Mouse (Mus musculus): Measurements from ENCODE around the gene Ppara. TPM values are rescaled to one million over a fixed set of nuclear protein-coding genes. Genes with fewer than 3 reads are reported as not detected.

The Ppara gene
- polyA plus RNA-seq, 1 experiment from 2014 or later, result 0.90 TPM

DNA sequence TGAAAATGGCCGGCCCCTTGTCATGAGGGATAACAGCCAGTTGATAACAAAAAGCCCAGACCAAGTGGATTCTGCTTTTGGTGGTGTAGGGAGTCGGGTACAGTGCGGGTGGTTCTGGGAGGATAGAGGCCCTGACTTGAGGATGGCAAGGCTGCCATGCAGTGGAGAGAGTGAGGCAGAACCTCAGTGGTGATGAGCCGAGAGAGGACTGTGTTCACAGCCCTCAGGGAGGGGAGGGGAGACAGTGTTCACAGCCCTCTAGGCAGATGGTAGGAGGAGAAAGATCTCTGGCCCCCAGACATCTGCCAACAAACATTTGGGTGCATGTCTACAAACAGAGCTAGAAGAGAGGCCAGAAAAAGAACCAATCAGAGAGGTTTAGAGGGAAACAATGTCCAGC lies 28.0 kb downstream of the Ppara start:
- no peak for ATAC-seq
- H3K4me1 ChIP-seq (replicated peaks; ENCODE audit: control insufficient read depth, insufficient read depth, low read length), result no peaks in the 10 kb centered on the region
- no peaks in the 10 kb centered on the region for H3K27me3 ChIP-seq (replicated peaks; ENCODE audit: control insufficient read depth, insufficient read depth, low read length)
- peaks cover 2% of the 10 kb centered on the region; the same call in 1 of the 2 replicates for H3K9me3 ChIP-seq (ENCODE audit: control insufficient read depth, low read length)
- H3K27ac ChIP-seq (ENCODE audit: low read length), result no peak overlapping the region
- H3K4me2 ChIP-seq (ENCODE audit: low read length), result no peak overlapping the region
- H3K9ac ChIP-seq (replicated peaks; ENCODE audit: low read depth, low read length), result no peak overlapping the region
- WGBS, result 74% methylated on average over 4 of the region's 4 CpGs
- H3K4me3 ChIP-seq (replicated peaks; ENCODE audit: low read length), result no peak overlapping the region
- no peaks in the 10 kb centered on the region for H3K36me3 ChIP-seq (ENCODE audit: control insufficient read depth, insufficient read depth)

- ATAC-seq, result no peak
- Histone ChIP-seq H3K27ac (ENCODE audit: low read length) (no peak overlapping the region), H3K9me3 (ENCODE audit: control insufficient read depth, low read length) (no peaks in the 10 kb centered on the region; the same call in 1 of the 2 replicates), H3K36me3 (ENCODE audit: control insufficient read depth, insufficient read depth) (no peaks in the 10 kb centered on the region), H3K4me2 (ENCODE audit: low read length) (no peak overlapping the region), H3K27me3 (replicated peaks; ENCODE audit: control insufficient read depth, insufficient read depth, low read length) (no peaks in the 10 kb centered on the region), H3K9ac (replicated peaks; ENCODE audit: low read depth, low read length) (no peak overlapping the region), H3K4me3 (replicated peaks; ENCODE audit: low read length) (no peak overlapping the region), H3K4me1 (replicated peaks; ENCODE audit: control insufficient read depth, insufficient read depth, low read length) (no peaks in the 10 kb centered on the region)
- WGBS, result 49% methylated on average over 3 of the region's 3 CpGs
Observed at GRCm38 (mm10) chr15:85765022-85765421, 30.2 kb downstream of the Ppara start.

- H3K36me3 ChIP-seq (ENCODE audit: control insufficient read depth, insufficient read depth), result no peaks in the 10 kb centered on the region
- H3K4me1 ChIP-seq (replicated peaks; ENCODE audit: control insufficient read depth, insufficient read depth, low read length), result no peaks in the 10 kb centered on the region
- H3K27ac ChIP-seq (ENCODE audit: low read length), result no peak overlapping the region
- no peak overlapping the region for H3K4me3 ChIP-seq (replicated peaks; ENCODE audit: low read length)
- H3K4me2 ChIP-seq (ENCODE audit: low read length), result no peak overlapping the region
- no peak for ATAC-seq
- no peaks in the 10 kb centered on the region; the same call in 1 of the 2 replicates for H3K9me3 ChIP-seq (ENCODE audit: control insufficient read depth, low read length)
- H3K9ac ChIP-seq (replicated peaks; ENCODE audit: low read depth, low read length), result no peak overlapping the region
- 90% methylated on average over 5 of the region's 5 CpGs for WGBS
- no peaks in the 10 kb centered on the region for H3K27me3 ChIP-seq (replicated peaks; ENCODE audit: control insufficient read depth, insufficient read depth, low read length)
Observed at GRCm38 (mm10) chr15:85766677-85767076, 31.9 kb downstream of the Ppara start.

DNA sequence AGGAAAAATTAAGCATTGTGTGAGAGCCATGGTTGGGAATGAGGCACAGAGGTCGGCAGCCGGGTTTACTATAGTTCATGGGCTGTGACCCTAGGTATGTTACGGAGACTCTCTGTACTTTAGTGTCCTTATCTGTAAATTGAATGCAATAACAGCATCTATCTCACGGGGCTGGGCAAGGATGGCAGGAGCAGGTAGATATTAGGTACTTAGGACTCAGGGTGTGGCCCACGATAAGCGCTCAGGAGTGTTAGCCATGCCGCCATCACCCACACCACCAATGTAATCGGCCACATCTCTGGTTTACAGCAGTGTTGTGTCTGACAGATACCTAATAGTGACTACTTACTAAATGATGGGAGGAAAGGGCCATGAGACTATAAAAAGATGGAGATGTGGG lies 34.2 kb downstream of the Ppara start:
- WGBS, result 97% methylated on average over 8 of the region's 8 CpGs
- Histone ChIP-seq H3K4me1 (replicated peaks; ENCODE audit: control insufficient read depth, insufficient read depth, low read length) (no peaks in the 10 kb centered on the region), H3K27ac (ENCODE audit: low read length) (no peak overlapping the region), H3K36me3 (ENCODE audit: control insufficient read depth, insufficient read depth) (no peaks in the 10 kb centered on the region), H3K9me3 (ENCODE audit: control insufficient read depth, low read length) (no peaks in the 10 kb centered on the region; the same call in 1 of the 2 replicates), H3K4me2 (ENCODE audit: low read length) (no peak overlapping the region), H3K27me3 (replicated peaks; ENCODE audit: control insufficient read depth, insufficient read depth, low read length) (no peaks in the 10 kb centered on the region), H3K9ac (replicated peaks; ENCODE audit: low read depth, low read length) (no peak overlapping the region), H3K4me3 (replicated peaks; ENCODE audit: low read length) (no peak overlapping the region)
- no peak for ATAC-seq

GRCm38 (mm10) chr15:85771306-85772121 lies 36.7 kb downstream of the Ppara start:
- ATAC-seq, result no peak
- Histone ChIP-seq H3K4me3 (replicated peaks; ENCODE audit: low read length) (no peak overlapping the region), H3K4me2 (ENCODE audit: low read length) (no peak overlapping the region), H3K27ac (ENCODE audit: low read length) (no peak overlapping the region), H3K27me3 (replicated peaks; ENCODE audit: control insufficient read depth, insufficient read depth, low read length) (no peaks in the 10 kb centered on the region), H3K4me1 (replicated peaks; ENCODE audit: control insufficient read depth, insufficient read depth, low read length) (no peaks in the 10 kb centered on the region), H3K9me3 (ENCODE audit: control insufficient read depth, low read length) (no peaks in the 10 kb centered on the region), H3K9ac (replicated peaks; ENCODE audit: low read depth, low read length) (no peak overlapping the region), H3K36me3 (ENCODE audit: control insufficient read depth, insufficient read depth) (no peaks in the 10 kb centered on the region)
- WGBS, result 84% methylated on average over 17 of the region's 17 CpGs

- H3K9ac ChIP-seq (replicated peaks; ENCODE audit: low read depth, low read length), result no peak overlapping the region
Observed at GRCm38 (mm10) chr15:85772146-85772740, 37.5 kb downstream of the Ppara start.

DNA sequence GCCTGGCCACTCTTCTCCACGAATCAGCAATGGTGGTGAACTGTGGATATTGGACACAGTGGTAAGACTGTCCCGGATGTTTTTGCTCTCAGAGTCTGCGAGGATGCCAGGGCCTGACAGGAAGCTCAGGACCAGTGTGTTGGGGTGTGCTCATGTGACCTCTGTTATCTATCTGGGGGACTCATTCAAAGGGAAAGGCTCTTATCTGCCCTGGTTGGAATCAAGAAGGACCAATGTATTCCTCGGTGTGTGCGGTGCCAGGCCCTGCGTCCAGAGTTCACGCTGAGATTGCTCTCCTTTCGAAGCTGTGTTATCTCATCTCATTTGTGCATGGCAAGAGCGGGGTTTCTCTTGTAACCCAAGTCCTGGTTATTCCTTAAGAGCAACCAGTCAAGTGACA lies 39.6 kb downstream of the Ppara start:
- H3K27ac ChIP-seq (ENCODE audit: low read length), result no peak overlapping the region
- no peaks in the 10 kb centered on the region for H3K36me3 ChIP-seq (ENCODE audit: control insufficient read depth, insufficient read depth)
- no peaks in the 10 kb centered on the region for H3K9me3 ChIP-seq (ENCODE audit: control insufficient read depth, low read length)
- 88% methylated on average over 9 of the region's 9 CpGs for WGBS
- H3K9ac ChIP-seq (replicated peaks; ENCODE audit: low read depth, low read length), result no peak overlapping the region
- no peak overlapping the region for H3K4me2 ChIP-seq (ENCODE audit: low read length)
- no peaks in the 10 kb centered on the region for H3K27me3 ChIP-seq (replicated peaks; ENCODE audit: control insufficient read depth, insufficient read depth, low read length)
- no peak for ATAC-seq
- no peaks in the 10 kb centered on the region for H3K4me1 ChIP-seq (replicated peaks; ENCODE audit: control insufficient read depth, insufficient read depth, low read length)
- no peak overlapping the region for H3K4me3 ChIP-seq (replicated peaks; ENCODE audit: low read length)

More at GRCm38 (mm10) chr15:85772146-85772740, 37.5 kb downstream of the Ppara start:
- H3K36me3 ChIP-seq (ENCODE audit: control insufficient read depth, insufficient read depth), result no peaks in the 10 kb centered on the region
- 86% methylated on average over 11 of the region's 11 CpGs for WGBS
- no peak for ATAC-seq
- no peaks in the 10 kb centered on the region for H3K9me3 ChIP-seq (ENCODE audit: control insufficient read depth, low read length)
- no peaks in the 10 kb centered on the region for H3K4me1 ChIP-seq (replicated peaks; ENCODE audit: control insufficient read depth, insufficient read depth, low read length)
- no peak overlapping the region for H3K4me3 ChIP-seq (replicated peaks; ENCODE audit: low read length)
- H3K27me3 ChIP-seq (replicated peaks; ENCODE audit: control insufficient read depth, insufficient read depth, low read length), result no peaks in the 10 kb centered on the region
- H3K27ac ChIP-seq (ENCODE audit: low read length), result no peak overlapping the region
- no peak overlapping the region for H3K4me2 ChIP-seq (ENCODE audit: low read length)

GRCm38 (mm10) chr15:85775001-85775400 lies 40.2 kb downstream of the Ppara start:
- Histone ChIP-seq H3K4me1 (replicated peaks; ENCODE audit: control insufficient read depth, insufficient read depth, low read length) (no peaks in the 10 kb centered on the region), H3K36me3 (ENCODE audit: control insufficient read depth, insufficient read depth) (no peaks in the 10 kb centered on the region), H3K27ac (ENCODE audit: low read length) (no peak overlapping the region), H3K4me3 (replicated peaks; ENCODE audit: low read length) (no peak overlapping the region), H3K4me2 (ENCODE audit: low read length) (no peak overlapping the region), H3K27me3 (replicated peaks; ENCODE audit: control insufficient read depth, insufficient read depth, low read length) (no peaks in the 10 kb centered on the region), H3K9ac (replicated peaks; ENCODE audit: low read depth, low read length) (no peak overlapping the region), H3K9me3 (ENCODE audit: control insufficient read depth, low read length) (no peaks in the 10 kb centered on the region)
- WGBS, result 86% methylated on average over 7 of the region's 7 CpGs
- ATAC-seq, result no peak

DNA sequence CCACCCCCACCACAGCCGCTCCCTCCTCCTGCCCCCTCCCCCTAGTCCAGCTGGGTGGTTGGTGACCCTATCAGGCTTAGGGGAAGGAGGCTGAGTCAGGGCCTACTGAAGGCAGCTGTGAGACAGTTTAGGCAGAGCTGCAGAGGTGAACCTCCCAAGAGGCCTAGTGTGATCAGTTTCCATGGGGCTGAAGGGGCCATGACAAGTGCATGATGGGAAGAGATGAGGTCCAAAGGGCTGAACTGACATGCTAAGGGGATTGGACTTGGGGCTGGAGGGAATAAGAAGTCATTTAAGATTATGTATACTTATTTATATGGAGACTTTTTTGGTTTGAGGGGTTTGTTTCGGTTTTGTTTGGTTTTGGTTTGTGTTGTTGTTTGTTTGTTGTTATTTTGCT lies 41.5 kb downstream of the Ppara start:
- H3K9ac ChIP-seq (replicated peaks; ENCODE audit: low read depth, low read length), result no peak overlapping the region
- 87% methylated on average over 2 of the region's 2 CpGs for WGBS
- H3K4me2 ChIP-seq (ENCODE audit: low read length), result no peak overlapping the region

More for the DNA sequence above, 41.5 kb downstream of the Ppara start:
- Histone ChIP-seq H3K36me3 (ENCODE audit: control insufficient read depth, insufficient read depth) (no peaks in the 10 kb centered on the region), H3K9me3 (ENCODE audit: control insufficient read depth, low read length) (no peaks in the 10 kb centered on the region), H3K27ac (ENCODE audit: low read length) (no peak overlapping the region), H3K4me1 (replicated peaks; ENCODE audit: control insufficient read depth, insufficient read depth, low read length) (no peaks in the 10 kb centered on the region), H3K27me3 (replicated peaks; ENCODE audit: control insufficient read depth, insufficient read depth, low read length) (no peaks in the 10 kb centered on the region), H3K4me3 (replicated peaks; ENCODE audit: low read length) (no peak overlapping the region)
- ATAC-seq, result no peak
